Mouse (Mus musculus) myocyte (in vitro differentiated cells): ENCODE measurements at regions not wholly inside any gene's neighbourhood (a gene's known extent, or its start where the extent isn't known, plus 50 kb on each side); places are given as distances from the start of the nearest gene placed in this dataset.

Experiments used
- H3K27me3 ChIP-seq: one replicate; pipeline ENCODE4 v1.6.1; 2011; ENCODE audit not compliant: control insufficient read depth, insufficient read depth, insufficient read length
- H3K36me3 ChIP-seq: one replicate; pipeline ENCODE4 v1.6.1; 2011; ENCODE audit not compliant: control insufficient read depth, insufficient read depth
- H3K4me2 ChIP-seq: one replicate; pipeline ENCODE4 v1.6.1; 2011; ENCODE audit warnings: low read depth, control low read depth
- H3K4me3 ChIP-seq: one replicate; pipeline ENCODE4 v1.5.1; 2011; ENCODE audit warnings: mild to moderate bottlenecking, control low read depth, moderate library complexity
- H3K79me2 ChIP-seq: one replicate; pipeline ENCODE4 v1.6.1; 2011; ENCODE audit not compliant: control insufficient read depth, insufficient read depth
- H3ac ChIP-seq: one replicate; pipeline ENCODE4 v1.6.1; 2011; ENCODE audit not compliant: control insufficient read depth, insufficient read length
- CEBPB ChIP-seq: IDR thresholded peaks from 2 replicates; pipeline ENCODE4 v1.6.1; 2011; ENCODE audit warnings: mild to moderate bottlenecking, moderate library complexity; ENCODE audit not compliant: poor library complexity, insufficient read depth, severe bottlenecking
- E2F4 ChIP-seq: IDR thresholded peaks from one replicate; pipeline ENCODE4 v1.6.1; 2011; ENCODE audit warnings: mild to moderate bottlenecking, control low read depth, moderate library complexity; ENCODE audit not compliant: insufficient read depth
- MAX ChIP-seq: IDR thresholded peaks from one replicate; pipeline ENCODE4 v1.6.1; 2011; ENCODE audit warnings: low read depth, mild to moderate bottlenecking, control low read depth
- MYOD1 ChIP-seq, 3 experiments: IDR thresholded peaks; one replicate each; pipeline ENCODE4 v1.6.1; 2011; ENCODE audit warnings: control low read depth in 2 of 3, low read depth in 2 of 3, mild to moderate bottlenecking in 2 of 3, moderate library complexity in 1 of 3; ENCODE audit not compliant: insufficient read length in 2 of 3, control insufficient read depth in 1 of 3
- MYOG ChIP-seq, 3 experiments: IDR thresholded peaks; one replicate each; pipeline ENCODE4 v1.6.1; 2011; ENCODE audit warnings: control low read depth in 2 of 3, low read depth in 2 of 3, mild to moderate bottlenecking in 2 of 3; ENCODE audit not compliant: insufficient read length in 2 of 3, control insufficient read depth in 1 of 3, insufficient read depth in 1 of 3
- POLR2A ChIP-seq: IDR thresholded peaks from one replicate; pipeline ENCODE4 v1.6.1; 2011; ENCODE audit warnings: low read depth, mild to moderate bottlenecking, control low read depth, moderate library complexity; ENCODE audit not compliant: insufficient read length
- POLR2AphosphoS2 ChIP-seq: IDR thresholded peaks from one replicate; pipeline ENCODE4 v1.6.1; 2011; ENCODE audit warnings: low read depth, control low read depth; ENCODE audit not compliant: insufficient read length
- REST ChIP-seq: IDR thresholded peaks from one replicate; pipeline ENCODE4 v1.6.1; 2011; ENCODE audit warnings: mild to moderate bottlenecking, control low read depth, moderate library complexity; ENCODE audit not compliant: insufficient read depth, insufficient read length
- SRF ChIP-seq: IDR thresholded peaks from one replicate; pipeline ENCODE4 v1.6.1; 2011; ENCODE audit warnings: low read depth; ENCODE audit not compliant: control insufficient read depth, insufficient read length
- TCF12 ChIP-seq: IDR thresholded peaks from one replicate; pipeline ENCODE4 v1.6.1; 2011; ENCODE audit warnings: mild to moderate bottlenecking, control low read depth; ENCODE audit not compliant: poor library complexity, insufficient read depth, severe bottlenecking
- TCF3 ChIP-seq: IDR thresholded peaks from one replicate; pipeline ENCODE4 v1.6.1; 2011; ENCODE audit warnings: low read depth, control low read depth; ENCODE audit not compliant: insufficient read length
- USF1 ChIP-seq: IDR thresholded peaks from one replicate; pipeline ENCODE4 v1.6.1; 2011; ENCODE audit warnings: low read depth, mild to moderate bottlenecking, control low read depth, moderate library complexity

GRCm38 (mm10) chr2:72769030-72769630, 211.1 kb downstream of the Sp3 start:
- no peaks in the 10 kb centered on the region for H3K79me2 ChIP-seq
- no peak overlapping the region for H3K4me2 ChIP-seq
- no peaks in the 10 kb centered on the region for H3K36me3 ChIP-seq
- H3K27me3 ChIP-seq, result no peaks in the 10 kb centered on the region
- TF ChIP-seq POLR2A, result no peak
- TF ChIP-seq SRF, result no peak
- no peak for TF ChIP-seq TCF3
- no peak for TF ChIP-seq REST
- TF ChIP-seq MAX, result no peak
- no peak for TF ChIP-seq MYOG (IDR thresholded peaks at IDR 0.05; ENCODE audit: control insufficient read depth in 1 of 3, insufficient read depth in 1 of 3, insufficient read length in 2 of 3, low read depth in 2 of 3)
- no peak for TF ChIP-seq MYOD1 (IDR thresholded peaks at IDR 0.05; ENCODE audit: control insufficient read depth in 1 of 3, insufficient read length in 2 of 3, low read depth in 2 of 3)
- TF ChIP-seq TCF12, result no peak
- TF ChIP-seq USF1, result no peak
- H3ac ChIP-seq, result no peak overlapping the region
- H3K4me3 ChIP-seq, result no peak overlapping the region

GRCm38 (mm10) chr2:72773401-72773800, 206.8 kb downstream of the Sp3 start:
- Histone ChIP-seq H3K4me2 (no peak overlapping the region), H3ac (no peak overlapping the region), H3K36me3 (no peaks in the 10 kb centered on the region), H3K4me3 (no peak overlapping the region), H3K27me3 (no peaks in the 10 kb centered on the region), H3K79me2 (no peaks in the 10 kb centered on the region)
- TF ChIP-seq POLR2AphosphoS2, result no peak
- no peak for TF ChIP-seq TCF3
- no peak for TF ChIP-seq MYOD1 (IDR thresholded peaks at IDR 0.05; ENCODE audit: control insufficient read depth in 1 of 3, insufficient read length in 2 of 3, low read depth in 2 of 3)
- TF ChIP-seq REST, result no peak
- TF ChIP-seq TCF12, result no peak
- TF ChIP-seq USF1, result no peak
- no peak for TF ChIP-seq POLR2A

GRCm38 (mm10) chr2:72777330-72777729, 202.9 kb downstream of the Sp3 start:
- TF ChIP-seq MYOD1 (IDR thresholded peaks at IDR 0.05; ENCODE audit: control insufficient read depth in 1 of 3, insufficient read length in 2 of 3, low read depth in 2 of 3) (no peak), POLR2A (no peak)
- Histone ChIP-seq H3K27me3 (no peaks in the 10 kb centered on the region), H3K4me2 (no peak overlapping the region), H3ac (no peak overlapping the region), H3K36me3 (no peaks in the 10 kb centered on the region), H3K4me3 (no peak overlapping the region), H3K79me2 (no peaks in the 10 kb centered on the region)

- Histone ChIP-seq H3K36me3 (no peaks in the 10 kb centered on the region), H3K4me3 (no peak overlapping the region), H3ac (no peak overlapping the region), H3K4me2 (no peak overlapping the region), H3K27me3 (no peaks in the 10 kb centered on the region), H3K79me2 (no peaks in the 10 kb centered on the region)
- TF ChIP-seq POLR2AphosphoS2 (no peak), MYOD1 (IDR thresholded peaks at IDR 0.05; ENCODE audit: control insufficient read depth in 1 of 3, insufficient read length in 2 of 3, low read depth in 2 of 3) (no peak), TCF3 (no peak), MYOG (IDR thresholded peaks at IDR 0.05; ENCODE audit: control insufficient read depth in 1 of 3, insufficient read depth in 1 of 3, insufficient read length in 2 of 3, low read depth in 2 of 3) (no peak), TCF12 (no peak), CEBPB (no peak), REST (no peak), SRF (no peak), POLR2A (no peak), E2F4 (no peak), MAX (no peak), USF1 (no peak)
Observed at GRCm38 (mm10) chr2:72777806-72778510, 202.3 kb downstream of the Sp3 start.

DNA sequence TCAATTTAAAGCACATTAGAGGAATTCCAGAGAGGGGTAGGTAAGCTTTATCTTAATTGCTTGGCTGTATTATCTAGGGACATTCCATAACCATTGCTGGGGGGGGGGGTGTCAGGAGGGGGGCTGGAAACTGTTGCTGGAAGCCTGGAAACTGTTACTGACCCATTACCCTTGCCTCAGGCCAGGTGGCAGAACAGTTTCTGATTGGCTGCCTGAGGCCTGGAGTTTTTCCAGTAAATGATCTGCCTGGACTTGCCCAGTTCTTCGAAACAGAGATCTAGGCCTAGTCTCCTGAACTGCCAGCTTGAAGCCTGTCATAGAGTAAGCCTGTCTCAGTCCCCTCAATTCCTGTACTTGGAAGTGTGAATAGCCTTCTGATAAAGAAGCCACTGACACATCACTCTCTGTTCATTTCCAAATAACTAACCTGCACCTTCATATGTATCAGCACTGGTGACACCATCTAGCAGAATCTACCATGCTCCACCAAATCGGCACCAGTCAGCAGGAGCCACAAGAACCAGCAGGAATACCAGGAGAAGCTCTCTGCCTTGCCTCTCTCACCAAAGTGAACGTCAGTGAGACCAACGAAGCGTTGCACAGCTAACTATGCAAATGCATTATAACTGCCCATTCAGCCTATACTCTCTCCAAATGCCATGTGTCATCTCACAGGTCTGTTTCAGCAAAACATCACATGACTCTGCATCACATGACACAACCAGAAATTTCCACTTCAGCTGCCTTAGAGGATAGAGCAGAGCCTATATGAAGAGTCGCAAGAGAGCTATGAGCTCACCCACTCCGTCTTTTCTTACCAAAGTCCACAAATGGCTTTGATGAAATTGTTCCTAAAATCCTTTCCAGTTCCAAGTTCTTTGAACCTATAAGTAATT, 200.7 kb downstream of the Sp3 start:
- Histone ChIP-seq H3K27me3 (no peaks in the 10 kb centered on the region), H3K36me3 (no peaks in the 10 kb centered on the region), H3K79me2 (no peaks in the 10 kb centered on the region), H3K4me2 (no peak overlapping the region), H3K4me3 (no peak overlapping the region), H3ac (no peak overlapping the region)
- TF ChIP-seq POLR2A, result no peak
- TF ChIP-seq E2F4, result no peak
- no peak for TF ChIP-seq POLR2AphosphoS2
- TF ChIP-seq USF1, result peak; percentile 30
- no peak for TF ChIP-seq MYOD1 (IDR thresholded peaks at IDR 0.05; ENCODE audit: control insufficient read depth in 1 of 3, insufficient read length in 2 of 3, low read depth in 2 of 3)
